Mouse (Mus musculus) small intestine, adult 2 months (tissue): ENCODE data around the gene Klc3.

Experiments used
- CTCF ChIP-seq: fragments of 200-500 bp; IDR thresholded peaks from 2 replicates; pipeline ENCODE4 v1.5.1; 2012; ENCODE audit warnings: low read depth, mild to moderate bottlenecking, control low read depth, inconsistent platforms, low read length, moderate library complexity, mixed read lengths; ENCODE audit not compliant: insufficient replicate concordance, insufficient read length; ENCODE audit errors: extremely low read depth
- POLR2A ChIP-seq: fragments of 200-500 bp; IDR thresholded peaks from 2 replicates; pipeline ENCODE4 v1.6.1; 2012; ENCODE audit warnings: low read depth, mild to moderate bottlenecking, control low read depth, inconsistent platforms, low read length, moderate library complexity

DNA sequence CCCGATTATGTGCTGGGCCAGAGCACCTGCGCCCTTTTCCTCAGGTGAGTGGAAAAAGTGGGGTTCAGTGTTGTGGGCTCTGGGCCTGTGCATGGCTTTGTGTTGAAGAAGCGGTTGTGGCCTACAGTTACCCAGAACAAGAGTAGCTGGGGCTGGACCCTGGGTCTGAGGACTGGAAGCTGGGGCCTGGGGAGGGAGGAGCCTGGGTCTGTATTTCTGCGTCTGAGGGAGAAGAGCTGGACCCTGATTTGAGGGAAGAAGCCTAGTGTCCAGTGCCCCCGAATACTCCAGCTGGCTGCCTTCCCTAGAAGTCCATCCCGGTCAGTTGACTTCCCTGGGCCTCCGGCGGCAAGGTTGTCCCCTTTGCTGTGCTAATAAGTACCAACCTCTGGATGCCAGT is 53.7 kb downstream of the Klc3 start:
- TF ChIP-seq POLR2A = no peak
- no peak for TF ChIP-seq CTCF
